Mouse (Mus musculus): ENCODE data around the gene Gpat3. TPM values are rescaled to one million over a fixed set of nuclear protein-coding genes. Genes with fewer than 3 reads are reported as not detected.

Gpat3 gene
- polyA plus RNA-seq (2012; ENCODE audit: insufficient read depth, insufficient read length, missing spikeins): 0.37 and 0.67 TPM in 2 replicates

DNA sequence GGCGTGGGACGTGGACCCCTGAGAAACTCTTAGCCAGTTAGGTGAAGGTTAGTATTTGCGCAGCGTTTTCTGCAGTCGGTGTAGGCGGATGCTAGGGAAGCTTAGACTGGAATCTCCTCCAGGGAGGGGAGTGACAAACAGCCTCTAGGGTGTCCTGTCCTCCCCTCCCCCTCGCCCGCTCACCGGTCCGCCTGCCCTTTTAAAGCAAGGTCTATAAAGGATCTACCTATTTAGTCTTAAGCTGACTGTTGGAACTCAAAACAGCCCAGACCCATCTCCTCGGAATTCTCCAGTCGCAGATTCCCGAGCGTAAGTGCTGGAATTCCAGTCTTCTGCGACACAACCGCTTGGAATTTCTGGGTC lies at the start of gene Gpat3:
Gpat3 (plus strand) TSS at position 229 of the 363 bp plus-strand sequence.
- no peak within 1 kb of the TSS for H3K27ac ChIP-seq (ENCODE audit: insufficient read depth, low read depth, low read length)
- TF ChIP-seq CTCF (IDR thresholded peaks at IDR 0.05; ENCODE audit: low read depth, low read length) (0 out of 2 replicates have a peak, but pooled peaks have one; percentile 14), POLR2A (IDR thresholded peaks at IDR 0.05; ENCODE audit: borderline replicate concordance, low read depth, low read length) (no peak)
- H3K4me1 ChIP-seq (ENCODE audit: control insufficient read depth, insufficient read depth, low read length): peaks cover 2% of the 10 kb centered on the region; the same call in 1 of the 2 replicates
- peak within 1 kb of the TSS; percentile 66 for H3K4me3 ChIP-seq (ENCODE audit: insufficient read depth, low read length)

DNA sequence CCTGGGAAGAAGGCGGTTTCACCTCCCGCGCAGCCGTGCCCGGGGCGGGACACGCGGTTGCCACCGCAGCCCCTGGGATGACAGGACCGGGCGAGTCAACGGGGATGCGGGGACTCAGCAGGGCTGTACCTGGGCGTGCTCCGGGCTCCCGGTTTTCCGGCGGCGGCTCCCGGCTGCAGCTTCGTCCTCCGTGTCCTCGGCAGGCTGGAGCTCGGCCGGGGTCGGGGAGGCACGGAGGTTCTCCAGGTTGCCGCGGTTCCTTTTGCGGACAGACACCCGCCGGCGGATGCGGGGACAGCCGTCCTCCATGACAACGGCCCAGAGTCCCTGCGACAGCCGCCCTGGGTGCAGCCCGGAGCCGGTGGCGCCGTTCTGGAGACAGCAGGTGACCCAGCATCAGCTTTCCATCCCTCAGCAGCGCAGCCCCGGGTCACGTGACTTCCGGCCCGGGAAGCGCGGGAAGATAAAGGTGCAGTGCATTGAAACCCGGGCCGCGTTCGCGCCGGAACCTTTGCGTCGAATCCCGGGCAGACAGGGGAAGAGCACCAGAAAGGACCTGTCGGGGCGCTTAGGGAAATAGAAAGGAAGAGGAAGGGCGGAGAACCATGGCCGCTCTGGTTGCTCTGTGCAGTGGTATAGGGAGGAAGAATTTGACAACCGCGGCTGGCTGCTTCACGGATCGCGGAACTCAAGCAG lies 47.2 kb upstream of the Gpat3 start, which contains the start of the genes Helq and Mrps18c:
Helq (minus strand) TSS at position 434 of the 696 bp plus-strand sequence.
Mrps18c (plus strand) TSS at position 463 of the 696 bp plus-strand sequence.
- Histone ChIP-seq H3K4me3 (ENCODE audit: insufficient read depth, low read length) (peak within 1 kb of the TSS; percentile 90), H3K27ac (ENCODE audit: insufficient read depth, low read depth, low read length) (0 out of 2 replicates have a peak within 1 kb of the TSS, but pooled peaks have one; percentile 13), H3K4me1 (ENCODE audit: control insufficient read depth, insufficient read depth, low read length) (peaks cover 2% of the 10 kb centered on the region; the same call in 1 of the 2 replicates)
- no peak for TF ChIP-seq CTCF (IDR thresholded peaks at IDR 0.05; ENCODE audit: low read depth, low read length)
- TF ChIP-seq POLR2A (IDR thresholded peaks at IDR 0.05; ENCODE audit: borderline replicate concordance, low read depth, low read length): 0 out of 2 replicates have a peak, but pooled peaks have one; percentile 21

DNA sequence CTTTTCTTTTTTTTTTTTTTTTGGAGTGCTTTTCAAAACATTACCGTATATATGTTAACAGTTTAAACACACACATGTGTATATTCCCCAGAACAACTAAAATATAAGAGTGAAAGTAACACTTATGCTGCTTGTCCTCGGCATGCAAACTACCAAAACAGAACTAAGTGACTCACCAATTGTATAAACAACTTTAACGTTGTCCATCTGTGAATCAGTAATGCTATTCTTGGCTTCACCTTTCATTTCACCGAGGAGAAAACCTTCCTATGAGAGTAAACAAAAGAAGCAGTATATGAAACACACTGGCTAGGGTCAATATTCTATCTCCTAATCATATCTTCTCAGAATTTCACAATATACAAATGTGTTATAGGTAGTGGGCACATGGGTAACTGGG lies 27.2 kb upstream of the Gpat3 start:
- no peak overlapping the region for H3K4me3 ChIP-seq (ENCODE audit: insufficient read depth, low read length)
- TF ChIP-seq CTCF (IDR thresholded peaks at IDR 0.05; ENCODE audit: low read depth, low read length): no peak
- no peak for TF ChIP-seq POLR2A (IDR thresholded peaks at IDR 0.05; ENCODE audit: borderline replicate concordance, low read depth, low read length)
- H3K27ac ChIP-seq (ENCODE audit: insufficient read depth, low read depth, low read length): no peak overlapping the region
- H3K4me1 ChIP-seq (ENCODE audit: control insufficient read depth, insufficient read depth, low read length): peaks cover 3% of the 10 kb centered on the region; the same call in 1 of the 2 replicates

DNA sequence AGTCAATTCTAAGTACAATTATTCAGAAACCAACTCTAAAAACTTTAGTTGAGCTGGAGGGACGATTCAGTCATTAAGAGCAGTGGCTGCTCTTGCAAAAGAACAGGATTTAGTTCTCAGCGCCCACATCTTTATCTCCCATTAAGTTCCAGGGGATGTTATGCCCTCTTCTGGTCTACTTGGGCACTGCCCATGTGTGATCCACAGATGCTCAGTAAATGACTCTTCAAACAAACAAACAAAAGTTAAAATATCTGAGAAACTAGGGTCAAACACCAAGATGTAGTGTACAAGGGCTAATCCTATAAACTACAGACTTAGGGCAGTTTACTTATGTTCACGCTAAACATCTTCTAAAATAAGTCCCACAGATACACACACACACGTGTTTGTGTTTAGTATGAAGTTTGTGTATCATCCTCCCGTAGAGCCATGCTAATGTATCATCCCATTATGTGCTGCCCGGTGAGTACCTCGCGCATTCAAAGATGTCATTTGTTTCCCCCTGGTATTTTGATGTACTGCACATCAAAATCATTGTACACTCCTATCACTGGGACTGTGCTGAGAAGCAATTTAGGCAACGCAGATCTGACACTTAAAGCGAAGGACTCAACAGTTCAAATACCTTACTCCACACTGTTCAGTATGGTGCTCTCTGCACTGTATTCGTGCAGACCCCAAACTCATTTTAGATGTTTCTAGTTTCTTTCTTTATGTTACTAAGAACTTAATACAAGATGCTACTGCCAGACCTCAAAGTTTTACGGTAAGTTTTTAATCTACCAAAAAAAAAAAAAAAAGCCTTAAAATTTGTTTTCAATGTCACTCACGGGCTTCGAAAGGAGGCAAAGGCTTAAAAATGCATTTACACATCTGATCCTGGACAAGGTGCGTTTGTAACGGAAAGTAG lies 25.7 kb upstream of the Gpat3 start:
- TF ChIP-seq CTCF (IDR thresholded peaks at IDR 0.05; ENCODE audit: low read depth, low read length) (no peak), POLR2A (IDR thresholded peaks at IDR 0.05; ENCODE audit: borderline replicate concordance, low read depth, low read length) (no peak)
- peak overlapping the region; percentile 96 for H3K4me3 ChIP-seq (ENCODE audit: insufficient read depth, low read length)
- peak overlapping the region; percentile 44; the same call in 1 of the 2 replicates for H3K27ac ChIP-seq (ENCODE audit: insufficient read depth, low read depth, low read length)
- peaks cover 3% of the 10 kb centered on the region; the same call in 1 of the 2 replicates for H3K4me1 ChIP-seq (ENCODE audit: control insufficient read depth, insufficient read depth, low read length)

DNA sequence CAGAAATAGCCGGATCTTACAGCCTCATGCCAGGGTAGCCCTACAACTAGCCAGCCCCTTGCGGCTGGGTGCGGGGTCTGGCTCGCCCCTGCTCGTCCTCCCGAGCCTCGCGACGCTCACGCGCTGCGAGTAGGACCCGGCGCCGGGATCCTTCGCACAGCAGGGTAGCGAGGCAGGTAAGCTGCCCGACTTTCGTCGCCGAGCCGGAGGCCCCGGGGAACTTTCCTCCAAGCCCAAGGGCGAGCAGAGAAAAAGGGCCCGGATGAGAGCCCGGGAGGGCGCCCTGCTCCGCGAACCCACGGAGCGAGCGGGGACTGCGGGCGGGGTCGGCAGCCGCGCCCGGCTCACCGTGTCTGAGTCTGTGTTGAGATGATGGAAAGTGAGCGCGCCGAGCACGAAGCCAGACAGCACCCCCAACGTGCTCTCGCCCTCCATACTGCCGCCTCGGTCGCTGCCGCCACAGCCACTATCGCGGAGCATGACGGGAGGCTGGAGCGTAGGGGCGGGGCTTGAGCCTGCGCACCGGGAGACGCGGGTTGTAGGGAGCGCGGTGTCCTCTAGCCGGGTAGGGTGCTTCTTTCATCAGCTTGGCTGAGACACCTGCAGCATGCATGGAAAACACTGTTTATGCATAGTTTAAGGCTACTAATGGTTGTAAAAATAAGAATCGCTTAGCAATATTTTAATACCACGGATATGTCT lies 24.9 kb upstream of the Gpat3 start, which contains the start of gene Abraxas1:
Abraxas1 (minus strand) TSS at position 483 of the 702 bp plus-strand sequence.
- Histone ChIP-seq H3K4me3 (ENCODE audit: insufficient read depth, low read length) (peak within 1 kb of the TSS; percentile 96), H3K27ac (ENCODE audit: insufficient read depth, low read depth, low read length) (peak within 1 kb of the TSS; percentile 44), H3K4me1 (ENCODE audit: control insufficient read depth, insufficient read depth, low read length) (peaks cover 3% of the 10 kb centered on the region; the same call in 1 of the 2 replicates)
- TF ChIP-seq POLR2A (IDR thresholded peaks at IDR 0.05; ENCODE audit: borderline replicate concordance, low read depth, low read length) (no peak), CTCF (IDR thresholded peaks at IDR 0.05; ENCODE audit: low read depth, low read length) (no peak)

DNA sequence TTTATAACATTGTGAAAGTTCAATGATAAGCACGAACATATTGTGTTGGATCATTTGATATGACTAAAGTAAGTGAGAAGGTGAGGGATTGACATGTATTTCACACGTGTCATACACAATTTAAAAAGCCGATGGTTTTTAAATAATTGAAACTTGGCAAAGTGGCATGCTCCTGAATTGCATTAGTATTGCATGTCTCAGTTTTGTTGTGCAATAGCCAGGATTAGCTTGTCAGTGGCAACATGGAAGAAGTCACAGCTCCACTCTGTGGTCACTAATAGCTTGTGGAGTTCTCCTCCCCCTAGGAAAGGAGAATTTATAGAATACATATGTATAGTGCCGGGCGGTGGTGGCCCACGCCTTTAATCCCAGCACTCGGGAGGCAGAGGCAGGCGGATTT lies 24.1 kb upstream of the Gpat3 start:
- TF ChIP-seq POLR2A (IDR thresholded peaks at IDR 0.05; ENCODE audit: borderline replicate concordance, low read depth, low read length) (no peak), CTCF (IDR thresholded peaks at IDR 0.05; ENCODE audit: low read depth, low read length) (no peak)
- Histone ChIP-seq H3K4me1 (ENCODE audit: control insufficient read depth, insufficient read depth, low read length) (peaks cover 3% of the 10 kb centered on the region; the same call in 1 of the 2 replicates), H3K27ac (ENCODE audit: insufficient read depth, low read depth, low read length) (no peak overlapping the region), H3K4me3 (ENCODE audit: insufficient read depth, low read length) (no peak overlapping the region)

DNA sequence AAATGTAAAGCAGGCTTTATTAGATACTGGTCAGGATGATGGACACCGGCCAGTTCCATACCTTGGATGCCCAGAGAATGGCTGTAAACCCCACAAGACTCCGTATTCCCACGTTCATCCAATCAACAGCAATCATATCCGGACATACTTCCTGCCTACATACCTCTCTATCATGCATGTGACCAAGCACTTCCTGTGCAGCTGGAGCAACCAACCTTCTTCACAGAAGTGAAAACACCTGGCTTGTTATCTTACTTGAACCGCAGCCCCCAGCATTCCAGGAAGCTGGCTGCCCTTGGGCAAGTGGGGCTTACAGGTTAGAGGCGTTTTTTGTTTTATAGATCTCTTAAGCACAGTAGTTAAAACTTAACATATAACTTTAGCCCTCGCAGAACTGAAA lies 22.7 kb upstream of the Gpat3 start:
- no peak for TF ChIP-seq CTCF (IDR thresholded peaks at IDR 0.05; ENCODE audit: low read depth, low read length)
- TF ChIP-seq POLR2A (IDR thresholded peaks at IDR 0.05; ENCODE audit: borderline replicate concordance, low read depth, low read length): no peak
- H3K4me1 ChIP-seq (ENCODE audit: control insufficient read depth, insufficient read depth, low read length): peaks cover 3% of the 10 kb centered on the region; the same call in 1 of the 2 replicates
- H3K4me3 ChIP-seq (ENCODE audit: insufficient read depth, low read length): no peak overlapping the region
- H3K27ac ChIP-seq (ENCODE audit: insufficient read depth, low read depth, low read length): no peak overlapping the region

DNA sequence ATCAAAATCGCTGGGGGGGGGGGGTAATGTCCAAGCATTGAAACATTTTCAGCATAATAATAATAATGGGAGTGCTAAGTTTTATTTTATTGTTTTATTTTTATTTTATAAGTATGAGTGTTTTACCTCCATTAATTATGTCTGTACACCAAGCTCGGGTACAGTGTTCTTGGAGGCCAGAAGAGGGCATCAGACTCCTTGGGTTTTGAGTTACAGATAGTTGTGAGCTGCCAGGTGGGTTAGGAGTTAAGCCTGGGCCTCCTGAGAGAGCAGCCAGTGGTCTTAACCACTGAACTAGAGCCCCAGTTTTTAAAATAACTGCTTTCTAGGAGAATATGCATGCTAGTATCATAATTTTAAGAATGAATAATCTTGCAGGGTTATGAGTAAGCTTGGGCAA lies 19.5 kb upstream of the Gpat3 start:
- Histone ChIP-seq H3K4me1 (ENCODE audit: control insufficient read depth, insufficient read depth, low read length) (no peaks in the 10 kb centered on the region), H3K4me3 (ENCODE audit: insufficient read depth, low read length) (no peak overlapping the region), H3K27ac (ENCODE audit: insufficient read depth, low read depth, low read length) (no peak overlapping the region)
- TF ChIP-seq POLR2A (IDR thresholded peaks at IDR 0.05; ENCODE audit: borderline replicate concordance, low read depth, low read length) (no peak), CTCF (IDR thresholded peaks at IDR 0.05; ENCODE audit: low read depth, low read length) (peak; percentile 26; the same call in 1 of the 2 replicates)

DNA sequence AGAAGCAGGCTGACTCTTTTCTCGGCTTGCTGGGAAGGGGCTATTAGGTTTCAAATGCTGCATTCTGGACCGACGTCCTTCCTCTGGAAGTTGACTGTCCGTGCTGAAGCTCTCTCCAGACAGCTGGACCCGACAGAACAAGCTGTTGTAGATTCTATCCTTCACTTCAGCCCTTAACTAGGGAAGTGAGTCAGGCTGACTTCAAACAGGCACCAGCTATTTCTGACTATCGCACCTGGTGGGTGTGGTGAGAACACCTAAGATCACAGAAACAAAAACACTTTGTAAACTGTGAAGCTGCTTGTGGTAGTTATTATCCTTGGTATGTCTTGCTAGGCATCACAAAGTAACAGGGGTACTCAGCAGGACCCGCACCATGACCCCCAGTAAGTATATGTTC lies 19.0 kb upstream of the Gpat3 start:
- H3K27ac ChIP-seq (ENCODE audit: insufficient read depth, low read depth, low read length): no peak overlapping the region
- TF ChIP-seq POLR2A (IDR thresholded peaks at IDR 0.05; ENCODE audit: borderline replicate concordance, low read depth, low read length): no peak
- no peak for TF ChIP-seq CTCF (IDR thresholded peaks at IDR 0.05; ENCODE audit: low read depth, low read length)
- no peaks in the 10 kb centered on the region for H3K4me1 ChIP-seq (ENCODE audit: control insufficient read depth, insufficient read depth, low read length)
- no peak overlapping the region for H3K4me3 ChIP-seq (ENCODE audit: insufficient read depth, low read length)
